Comparison of ENCODE assay signal across 11 mouse cellular contexts in genomic region chr4:111493750-111494404, GRCm38 (mm10).
DNase-seq lines count a peak whose midpoint lies in the region; ATAC-seq and TF ChIP-seq lines count a peak whose summit lies in the region.
"Had no signal": no experiment of that assay in that cellular context is flagged by ENCODE, and none has a peak within 500 bp of the region (broad histone marks: within the 10 kb centered on the region; RNA-seq: fewer than 3 reads in every experiment).

No protein-coding gene starts in this region.

- H3K4me2 ChIP-seq in hindbrain, embryonic 13.5 days, result no peak overlapping the region

- no peak for DNase-seq in gastrocnemius, adult 2 months
- no peak for DNase-seq in gastrocnemius, postnatal 14 days
- peak; percentile 34 to 65 for DNase-seq in spleen, adult 18-20 months
- DNase-seq in spleen, adult 12 weeks (ENCODE audit: low spot score), result no peak
- peak; percentile 5 to 58 for DNase-seq in spleen, adult 2 months (ENCODE audit: low read depth in 1 of 2, low spot score in 2 of 2)
- no peak for DNase-seq in urinary bladder, postnatal 10 days (ENCODE audit: low spot score)
- DNase-seq: layer of hippocampus, adult 9-11 months had no signal

- no peak overlapping the region for H3K9ac ChIP-seq in hindbrain, embryonic 13.5 days

- no peak for TF ChIP-seq POLR2A in spleen, adult 2 months (IDR thresholded peaks at IDR 0.05; ENCODE audit: low read depth, low read length)

- no peak overlapping the region for H3K27ac ChIP-seq in gastrocnemius, adult 2 months
- peak overlapping the region; percentile 53 for H3K27ac ChIP-seq in hindbrain, embryonic 13.5 days
- H3K27ac ChIP-seq in spleen, adult 2 months (ENCODE audit: insufficient read depth, low read length), result no peak overlapping the region
- H3K27ac ChIP-seq: macrophage had no signal

- 0 out of 2 replicates have a peak, but pooled peaks cover 3% of the 10 kb centered on the region for H3K27me3 ChIP-seq in hindbrain, embryonic 13.5 days
- no peaks in the 10 kb centered on the region for H3K27me3 ChIP-seq in spleen, adult 2 months (ENCODE audit: control insufficient read depth, insufficient read depth, low read length)

- peak; percentile 67 for ATAC-seq in hindbrain, embryonic 13.5 days (ENCODE audit: low FRiP score)
- ATAC-seq in megakaryocyte-erythroid progenitor cell, adult 5-6 weeks (replicated peaks; ENCODE audit: low FRiP score, low TSS enrichment, poor library complexity, severe bottlenecking), result no peak

- TF ChIP-seq CTCF in gastrocnemius, adult 2 months (IDR thresholded peaks at IDR 0.05), result peak; percentile 28; the same call in 1 of the 2 replicates
- TF ChIP-seq CTCF in spleen, adult 2 months (IDR thresholded peaks at IDR 0.05; ENCODE audit: extremely low read depth, insufficient read depth, insufficient read length, insufficient replicate concordance), result peak; percentile 48; the same call in 1 of the 2 replicates

- no peaks in the 10 kb centered on the region for H3K36me3 ChIP-seq in hindbrain, embryonic 13.5 days
- no peaks in the 10 kb centered on the region for H3K36me3 ChIP-seq in spleen, adult 2 months (ENCODE audit: control insufficient read depth, insufficient read depth, low read length)
- H3K36me3 ChIP-seq: G1E had no signal

- no peak overlapping the region for H3K4me3 ChIP-seq in gastrocnemius, adult 2 months
- H3K4me3 ChIP-seq in hindbrain, embryonic 13.5 days, result no peak overlapping the region
- H3K4me3 ChIP-seq in spleen, adult 2 months (ENCODE audit: extremely low read depth, insufficient read depth, insufficient read length), result no peak overlapping the region

- no peaks in the 10 kb centered on the region for H3K9me3 ChIP-seq in hindbrain, embryonic 13.5 days

- intact Hi-C loops in gastrocnemius, adult 2 months (cut with DNase I), result no loop called here
- intact Hi-C loops in gastrocnemius, postnatal 14 days (cut with DNase I; ENCODE audit: low total_unique reads), result no loop called here

- H3K4me1 ChIP-seq in hindbrain, embryonic 13.5 days (replicated peaks), result peaks cover 12% of the 10 kb centered on the region
- no peaks in the 10 kb centered on the region for H3K4me1 ChIP-seq in spleen, adult 2 months (ENCODE audit: control insufficient read depth, insufficient read depth, insufficient read length)

- 56% methylated on average over 5 of the region's 5 CpGs for WGBS in hindbrain, embryonic 13.5 days
- WGBS in spleen, adult 2 months, result 62% methylated on average over 5 of the region's 5 CpGs

Comparison
In these comparisons a context has a peak if more than half of its experiments do, and no peak if none do; other contexts are left out.
1. DNase-seq: peak in spleen, adult 18-20 months (2 of 2) and spleen, adult 2 months (2 of 2); none in gastrocnemius, adult 2 months (single experiment), gastrocnemius, postnatal 14 days (single experiment), spleen, adult 12 weeks (single experiment) and urinary bladder, postnatal 10 days (single experiment).